Mouse (Mus musculus) spleen, postnatal 0 days (tissue): ENCODE measurements around the gene Kbtbd8. TPM values are rescaled to one million over a fixed set of nuclear protein-coding genes. Genes with fewer than 3 reads are reported as not detected.

Source experiments
- polyA plus RNA-seq: library from polyadenylated mRNA; unstranded; fragments of >200 nt; fragmentation: Nextera tagmentation; extraction: Ambion mirVana; gene quantifications from 2 replicates; pipeline ENCODE4 v1.2.1, GENCODE M21; 2015

Kbtbd8 gene
- 1.5 and 1.9 TPM in 2 replicates for polyA plus RNA-seq

DNA sequence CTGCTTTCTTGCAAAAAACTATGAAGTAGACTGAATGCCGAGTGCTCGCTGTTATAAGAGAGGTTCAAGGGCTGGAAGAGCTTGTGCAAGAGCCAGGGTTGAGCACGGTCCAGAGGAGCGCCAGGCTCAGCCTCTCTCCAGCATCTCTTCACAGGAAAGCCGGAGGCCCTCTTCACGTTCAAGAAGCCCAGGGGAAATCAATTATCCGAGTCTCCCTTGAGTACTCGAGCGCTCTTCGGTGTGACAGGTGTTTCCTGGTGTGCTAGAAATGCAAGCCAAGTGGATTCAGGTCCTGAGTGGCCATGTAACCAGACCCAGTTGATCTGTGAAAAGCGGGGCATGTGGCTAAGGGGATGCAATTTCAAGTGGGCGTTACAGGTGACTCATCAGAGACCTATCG, at the start of gene Kbtbd8:
Gene Kbtbd8, plus strand, starts transcription at position 295 of the 400 bp plus-strand sequence.

Other genes with a start within 250 kb of the Kbtbd8 start
- gene Gm10234, start 204.9 kb downstream of the Kbtbd8 start, polyA plus RNA-seq = not detected in 2 replicates